Mouse (Mus musculus) layer of hippocampus, adult 18-20 months (tissue): ENCODE results near the gene Tasp1. TPM values are rescaled to one million over a fixed set of nuclear protein-coding genes. Genes with fewer than 3 reads are reported as not detected.
"Not testable (repeated sequence)": the region's sequence is repeated elsewhere in the genome, so short reads cannot be mapped to it uniquely, and the experiment has no call there.

Experiments used
- DNase-seq, 2 experiments: peaks; one replicate each; pipeline ENCODE4 v3.0.0; 2022; ENCODE audit warnings: low spot score in 2 of 2
- total RNA-seq, 2 experiments: library from RNA; stranded (reverse); gene quantifications; 2 replicates each; pipeline ENCODE4 v1.2.3; 2021

Gene Tasp1
- total RNA-seq, 2 experiments from 2014 or later = 30.5 to 31.8 TPM

DNA sequence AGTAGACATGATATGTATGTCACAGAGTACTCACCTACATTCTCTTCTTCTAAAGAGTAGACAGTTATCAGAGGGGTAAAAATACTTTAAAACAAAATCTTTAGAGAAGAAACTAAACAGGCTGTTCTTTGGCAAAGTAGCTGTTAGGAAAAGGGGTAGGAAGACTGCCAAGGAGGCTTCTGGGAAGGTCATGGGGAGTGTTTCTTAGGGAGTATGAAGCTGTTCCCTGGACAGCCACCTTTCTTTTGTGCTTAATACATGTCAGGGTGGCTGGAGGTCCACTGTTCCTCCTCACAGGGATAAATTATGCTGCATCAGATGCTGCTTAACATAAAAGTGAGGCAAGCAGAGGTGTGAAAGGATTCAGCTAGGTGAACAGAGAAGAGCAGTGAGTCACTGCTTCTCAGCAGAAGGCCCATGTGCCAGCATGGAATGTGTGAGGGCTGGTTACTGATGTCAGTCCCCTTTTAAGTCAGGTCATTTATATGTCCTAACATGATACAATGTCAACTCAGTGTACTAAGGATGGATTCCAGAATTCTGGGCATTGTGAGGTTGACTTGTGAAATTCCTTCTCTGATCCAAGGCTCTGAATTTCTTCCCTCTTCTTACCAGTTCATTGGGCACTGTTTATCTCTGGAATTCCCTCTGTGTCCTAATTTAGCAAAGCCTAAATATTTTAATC, 175.1 kb downstream of the Tasp1 start:
- DNase-seq = no peak

DNA sequence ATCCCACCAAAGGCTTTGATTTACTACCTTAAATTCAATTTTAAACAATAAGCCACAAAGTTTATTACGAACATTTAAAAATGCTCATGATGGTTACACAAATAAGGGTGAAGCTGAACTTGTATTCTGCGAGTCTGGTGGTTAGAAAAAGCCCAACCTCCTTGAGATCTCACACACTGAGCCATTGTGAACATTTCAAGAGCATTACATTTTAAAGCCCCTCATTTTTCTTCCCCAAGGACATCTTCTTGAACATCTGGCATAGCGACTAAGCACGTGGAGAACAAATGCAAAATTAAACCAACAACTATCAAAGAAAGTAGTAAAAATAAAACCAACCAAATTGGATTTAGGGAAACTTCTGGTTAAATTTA, 182.4 kb downstream of the Tasp1 start:
- no peak for DNase-seq

DNA sequence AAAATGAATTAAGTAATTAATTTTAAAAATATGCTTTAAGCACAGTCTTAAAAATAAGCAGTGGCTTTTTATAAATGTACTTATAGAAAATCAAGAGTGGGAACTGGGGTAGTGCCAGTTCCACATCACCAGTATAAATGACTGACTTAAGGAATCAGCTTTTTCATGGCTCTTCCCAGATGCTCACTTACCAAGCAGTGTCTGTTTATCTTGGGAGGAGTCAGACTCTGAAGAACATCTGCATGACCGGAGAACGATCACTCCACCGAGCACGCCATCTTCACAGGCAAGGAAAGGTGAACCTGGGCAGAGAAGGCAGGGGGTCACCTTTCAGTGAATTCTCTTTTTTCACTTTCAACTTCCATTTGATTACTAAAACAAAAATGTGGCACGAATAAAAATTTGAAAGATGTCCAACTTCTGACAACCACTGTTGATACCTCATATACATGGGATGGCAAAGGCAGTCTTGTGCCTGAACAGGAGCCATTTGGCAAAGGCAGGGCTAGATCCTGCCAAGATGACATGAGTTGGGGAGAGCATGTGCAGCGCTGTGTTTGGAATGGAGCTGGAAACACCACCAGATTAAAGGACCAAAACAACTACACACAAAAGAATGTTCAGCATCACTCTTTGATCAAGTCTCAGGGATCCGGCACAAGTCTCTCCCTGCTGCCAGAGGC, 182.9 kb downstream of the Tasp1 start:
- peak; percentile 41 to 73 for DNase-seq

DNA sequence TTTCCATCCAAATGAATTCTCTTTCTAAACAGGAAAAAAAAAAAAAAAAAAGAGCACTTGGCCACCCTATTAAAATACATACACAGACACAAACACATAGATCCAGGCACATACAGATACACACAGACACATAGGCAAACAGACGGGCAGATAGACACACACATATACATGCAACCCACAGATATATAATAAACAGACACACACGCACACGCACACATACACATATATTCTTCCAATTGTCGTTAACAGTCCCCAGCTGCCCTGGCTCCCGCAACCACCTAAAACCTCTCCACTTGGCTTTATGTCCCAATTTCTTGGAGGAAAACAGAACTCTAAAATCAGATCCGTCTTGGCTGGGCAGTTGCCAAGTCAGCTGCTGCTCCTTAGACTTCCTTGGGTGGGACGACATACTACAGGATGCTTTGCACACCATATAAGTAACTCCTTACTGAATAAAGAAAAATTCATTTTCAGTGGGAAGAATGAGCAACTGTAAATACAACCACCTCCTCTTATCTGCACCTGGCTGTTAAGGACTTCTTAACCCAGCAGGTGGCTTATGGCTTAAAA, 188.5 kb downstream of the Tasp1 start:
- no peak for DNase-seq

DNA sequence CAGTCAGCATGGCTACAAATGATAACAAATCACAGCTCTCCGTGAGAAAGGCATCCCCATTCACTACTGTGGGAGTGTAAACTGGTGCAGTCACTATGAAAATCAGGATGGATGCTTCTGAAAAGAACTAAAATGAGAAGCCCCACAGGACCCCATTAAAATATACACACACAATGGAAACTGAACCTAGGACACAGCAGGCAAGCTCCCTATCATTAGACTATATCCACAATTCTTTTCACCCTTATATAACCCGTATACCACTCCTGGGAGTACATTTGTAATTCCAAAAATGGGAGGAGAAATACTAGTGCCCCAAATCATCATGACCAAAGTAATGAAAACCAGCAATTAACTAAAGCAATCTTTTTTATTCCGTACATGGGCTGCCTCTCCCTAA, 190.7 kb downstream of the Tasp1 start:
- no peak for DNase-seq

DNA sequence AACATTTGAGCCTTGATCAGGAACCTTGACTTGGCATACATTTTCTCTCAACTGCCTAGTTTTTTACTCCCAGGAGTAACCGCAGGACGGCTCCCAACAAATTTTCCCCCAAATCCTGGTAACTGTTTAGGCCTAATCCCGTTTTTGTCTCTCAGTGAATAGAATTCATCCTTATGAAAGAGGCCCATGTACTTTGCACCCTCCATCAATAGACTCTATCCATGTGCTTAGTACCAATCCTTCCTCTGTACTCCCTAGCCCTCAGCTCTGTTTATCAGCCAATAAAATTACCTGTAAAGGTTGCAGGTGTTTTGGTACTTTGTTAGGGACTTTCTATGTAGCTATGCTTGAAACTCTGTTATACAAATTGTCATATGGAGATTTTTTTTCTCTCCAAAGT, 192.4 kb downstream of the Tasp1 start:
- no peak for DNase-seq

DNA sequence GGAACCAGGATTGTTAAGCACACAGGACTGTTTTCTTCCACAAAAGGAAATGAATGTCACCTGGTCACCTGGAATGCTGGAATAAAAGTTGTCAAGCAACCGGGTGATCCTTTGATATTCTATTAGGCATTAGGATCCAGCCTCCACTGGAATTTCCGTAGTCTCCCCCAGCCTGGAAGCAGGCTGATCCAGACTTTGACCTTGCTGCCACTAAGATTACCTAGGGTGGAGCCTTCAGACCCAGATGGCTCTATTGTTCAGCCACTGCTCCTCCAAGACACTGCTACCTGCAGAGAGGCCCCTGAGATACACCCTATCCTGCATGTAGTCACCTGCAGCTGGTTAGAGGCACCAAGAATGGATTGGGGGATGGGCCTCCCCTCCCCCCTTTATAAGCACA, 192.8 kb downstream of the Tasp1 start:
- no peak for DNase-seq

DNA sequence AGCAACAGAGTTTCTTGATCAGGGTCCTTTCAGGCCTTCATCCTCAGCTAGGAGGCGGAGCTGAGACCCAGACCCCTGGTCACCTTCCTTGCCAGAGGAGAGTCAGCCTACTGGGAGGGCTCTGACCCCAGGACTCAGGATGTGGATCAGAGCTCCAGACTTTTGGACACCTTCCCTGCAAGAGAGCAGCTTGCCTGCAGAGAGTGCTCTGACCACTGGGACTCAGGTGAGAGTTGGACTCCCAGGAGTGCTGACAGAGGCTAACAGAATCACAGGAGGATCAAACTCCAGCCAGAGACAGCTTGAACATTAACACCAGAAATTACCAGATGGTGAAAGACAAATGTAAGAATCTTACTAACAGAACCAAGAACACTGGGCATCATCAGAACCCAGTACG, 197.5 kb downstream of the Tasp1 start:
- not testable (repeated sequence) for DNase-seq

DNA sequence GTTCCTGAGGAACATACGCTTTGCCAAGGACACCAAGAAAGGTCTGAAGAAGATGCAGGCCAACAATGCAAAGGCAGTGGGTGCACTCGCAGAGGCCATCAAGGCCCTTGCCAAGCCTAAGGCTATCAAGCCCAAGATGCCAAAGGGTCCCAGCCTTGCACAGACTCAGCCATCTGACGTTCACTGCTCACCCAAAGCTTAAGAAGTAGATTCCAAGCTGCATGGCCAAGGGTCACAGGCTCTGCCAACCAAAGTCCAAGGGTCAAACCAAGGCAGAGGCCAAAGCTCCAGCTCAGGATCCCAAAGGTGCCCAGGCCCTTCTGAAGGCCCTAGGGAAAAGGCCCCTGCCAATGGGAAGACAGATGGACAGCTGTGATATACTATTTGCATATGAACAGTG, 203.2 kb downstream of the Tasp1 start:
- not testable (repeated sequence) for DNase-seq

DNA sequence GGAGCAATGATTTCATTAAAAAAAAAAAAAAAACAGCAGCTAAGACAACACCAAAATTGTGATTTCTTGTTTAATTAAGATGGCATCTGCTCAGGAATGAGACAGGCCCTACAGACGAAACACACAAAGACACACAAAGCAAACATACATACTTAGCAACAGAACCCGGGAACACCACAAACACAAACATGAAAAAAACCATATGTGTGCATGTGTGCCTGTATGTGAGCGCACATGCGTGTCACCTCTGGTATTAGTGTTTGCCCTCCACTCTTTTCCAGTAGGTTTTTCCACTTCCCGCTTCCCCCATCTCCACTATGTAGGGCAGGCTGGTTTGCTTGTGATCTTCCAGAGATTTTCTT, 206.5 kb downstream of the Tasp1 start:
- no peak for DNase-seq

DNA sequence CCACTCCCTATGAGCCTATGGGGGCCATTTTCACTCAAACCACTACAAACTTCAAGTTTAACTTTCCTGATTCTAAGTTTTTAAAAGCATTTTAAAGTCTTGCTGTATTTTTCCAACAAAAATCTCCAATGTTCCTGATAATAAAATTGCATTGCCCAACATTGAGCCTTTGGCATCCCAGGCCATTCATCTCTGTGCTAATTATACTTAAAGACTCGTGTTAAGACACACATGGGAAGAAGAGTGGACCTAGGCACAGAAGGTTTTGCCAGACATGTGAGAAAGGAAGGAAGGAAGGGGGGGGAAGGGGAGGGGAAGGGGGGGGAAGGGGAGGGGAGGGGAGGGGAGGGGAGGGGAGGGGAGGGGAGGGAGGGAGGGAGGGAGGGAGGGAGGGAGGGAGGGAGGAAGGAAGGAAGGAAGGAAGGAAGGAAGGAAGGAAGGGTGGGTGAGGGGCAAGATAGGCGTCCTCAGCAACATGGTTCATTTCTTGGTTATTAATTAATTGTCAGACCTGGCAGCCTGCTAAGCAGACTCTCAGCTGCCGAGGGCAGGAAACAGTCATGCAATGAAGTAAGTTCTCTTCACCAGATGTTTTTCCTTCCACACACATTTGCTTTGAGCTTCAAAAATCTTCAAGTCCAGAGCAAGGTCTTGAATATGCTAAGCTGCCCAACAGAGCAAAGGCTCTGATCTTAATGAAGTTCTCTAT, 207.0 kb downstream of the Tasp1 start:
- no peak for DNase-seq

DNA sequence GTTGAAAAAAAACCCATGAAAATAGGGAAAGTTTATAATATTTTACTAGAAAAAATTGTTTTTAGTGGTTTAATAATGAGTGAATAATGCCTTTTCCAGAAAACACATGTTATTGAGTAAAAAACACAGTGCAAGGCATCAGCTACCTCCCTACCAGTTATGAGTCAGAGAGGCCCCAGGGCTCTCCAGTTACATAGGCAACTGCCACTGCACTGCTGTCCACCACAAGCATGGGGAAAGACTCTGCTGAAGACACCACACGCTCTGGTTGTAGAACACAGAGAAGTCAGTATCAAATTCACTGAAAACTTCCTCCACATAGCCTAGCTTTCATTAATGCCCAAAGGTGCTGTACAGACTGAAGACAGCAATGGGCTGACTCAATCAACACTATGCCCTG, 217.0 kb downstream of the Tasp1 start:
- DNase-seq = no peak

DNA sequence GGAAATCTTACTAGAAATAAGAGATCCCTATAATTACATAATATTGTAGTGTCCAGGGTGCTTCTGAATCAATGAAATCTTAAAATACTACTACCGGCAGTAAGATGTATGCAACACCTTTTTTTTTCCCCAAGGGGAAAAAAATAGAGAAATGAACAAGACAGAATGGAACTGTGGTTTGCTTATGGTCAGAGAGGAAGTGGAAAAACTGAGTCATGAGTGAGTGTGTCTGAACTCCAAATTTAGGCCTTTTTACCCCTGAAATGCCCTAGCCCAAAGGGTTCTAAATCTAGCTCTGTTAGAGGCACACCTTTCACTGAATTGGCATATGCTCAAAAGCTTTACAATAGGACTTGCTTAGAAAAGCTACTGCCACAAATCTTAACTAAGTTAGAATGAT, 225.2 kb downstream of the Tasp1 start:
- no peak for DNase-seq

DNA sequence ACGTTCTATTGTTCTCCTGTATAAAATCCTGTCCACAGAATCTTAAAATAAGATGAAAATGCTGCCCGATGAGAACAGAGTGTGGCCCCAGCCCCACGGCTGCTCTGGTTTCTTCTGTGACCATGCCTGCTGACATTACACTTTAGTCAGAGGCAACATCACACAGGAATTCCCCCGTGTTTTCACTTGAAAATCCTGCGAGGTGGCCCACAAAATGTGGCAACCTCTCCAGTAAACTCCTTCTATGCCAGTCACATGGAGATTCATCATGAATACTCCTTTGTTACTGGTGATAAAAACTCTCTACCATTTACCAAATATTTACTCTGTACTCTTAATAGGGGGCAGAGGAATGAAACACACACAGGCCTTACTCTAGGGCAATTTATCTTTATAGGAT, 225.7 kb downstream of the Tasp1 start:
- DNase-seq = no peak

DNA sequence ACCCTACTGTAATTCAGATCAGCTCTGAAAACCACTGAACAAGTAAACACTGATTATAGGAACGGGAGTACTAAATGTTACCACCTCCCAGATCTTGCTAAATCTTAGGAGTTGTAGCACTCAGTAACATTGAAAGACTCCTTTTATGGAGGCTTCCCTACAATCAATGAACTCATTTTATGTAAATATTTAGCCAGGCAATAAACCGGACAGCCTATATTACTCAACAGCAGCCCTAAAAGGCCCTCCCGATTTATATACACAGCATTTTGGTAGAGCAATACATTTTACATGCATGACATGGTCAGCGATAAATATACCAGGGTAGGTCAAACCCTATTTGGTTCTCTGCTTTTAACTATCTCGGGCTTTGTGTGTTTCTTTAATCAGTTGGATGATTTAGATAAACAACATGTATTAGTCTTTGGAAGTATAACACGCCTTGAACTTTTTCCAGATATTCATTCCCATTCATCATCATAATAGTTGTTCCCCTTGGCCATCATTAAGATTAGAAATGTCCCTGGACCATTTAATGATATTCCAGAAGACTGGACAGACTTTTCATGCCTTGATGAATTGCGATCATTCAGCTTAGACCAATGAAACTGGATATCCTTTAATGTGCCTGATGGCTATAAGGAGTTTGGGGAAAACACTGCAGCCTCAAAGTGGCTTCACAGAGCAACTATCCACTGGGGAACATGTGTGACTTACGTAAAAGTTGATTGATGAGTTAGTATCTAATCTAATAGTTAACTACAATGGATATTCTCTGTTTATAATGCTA, 244.8 kb downstream of the Tasp1 start:
- DNase-seq = no peak

DNA sequence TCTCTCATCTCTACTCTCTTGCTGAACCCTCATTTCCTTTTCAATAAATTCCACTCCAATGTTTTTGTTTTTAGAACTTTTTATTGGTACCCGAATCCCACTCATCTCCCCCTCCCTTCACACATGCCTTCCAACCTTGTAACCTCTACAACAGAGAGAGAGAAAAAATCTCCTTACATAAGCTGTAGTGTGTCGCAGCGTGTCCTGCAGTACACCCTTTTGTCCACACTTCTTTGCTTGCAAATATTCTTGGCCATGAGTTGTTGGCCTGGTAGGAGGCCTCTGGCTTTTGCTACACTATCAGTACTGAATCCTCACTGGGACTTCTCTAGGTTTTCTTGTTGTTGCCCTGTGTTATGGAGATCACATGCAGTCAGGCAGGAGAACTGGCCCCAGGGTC, 249.3 kb downstream of the Tasp1 start:
- DNase-seq = no peak

DNA sequence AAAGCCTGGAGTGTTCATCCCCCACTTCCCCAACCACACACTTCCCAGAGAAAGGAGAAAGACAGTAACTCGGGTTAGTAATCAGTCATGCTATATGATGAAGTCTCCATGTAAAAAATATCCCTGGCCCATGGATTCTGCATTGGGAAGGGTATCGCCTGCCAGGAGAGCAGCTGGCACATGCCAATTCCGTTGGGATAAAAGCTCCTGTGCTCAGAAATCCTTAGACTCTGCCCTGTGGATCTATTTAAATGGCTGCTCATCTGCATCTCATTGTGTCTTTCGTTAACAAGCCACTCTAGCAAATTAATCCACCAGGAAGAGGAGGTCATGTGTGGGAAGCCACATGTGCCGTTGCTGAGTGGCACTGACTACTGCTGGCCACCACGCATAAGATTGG, 258.7 kb downstream of the Tasp1 start:
- no peak for DNase-seq

DNA sequence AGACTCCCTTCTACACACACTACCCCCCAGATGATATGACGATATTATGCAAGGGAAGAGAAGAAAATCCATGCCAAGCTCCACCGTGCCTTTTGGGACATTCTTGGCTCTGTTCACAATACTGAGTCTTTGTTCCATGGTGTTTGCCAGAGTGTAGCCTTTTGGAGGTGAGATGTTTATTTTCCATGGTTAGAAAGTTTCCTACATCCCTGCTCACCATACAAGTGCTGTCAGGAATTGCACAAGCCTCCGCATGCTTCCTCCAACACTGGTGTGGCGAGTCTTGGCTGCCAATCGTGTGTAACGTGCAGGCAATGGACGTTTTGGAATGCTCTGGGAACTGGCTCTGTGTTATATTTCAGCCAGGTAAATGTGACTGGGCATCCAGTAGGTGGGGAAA, 262.6 kb downstream of the Tasp1 start:
- no peak for DNase-seq

DNA sequence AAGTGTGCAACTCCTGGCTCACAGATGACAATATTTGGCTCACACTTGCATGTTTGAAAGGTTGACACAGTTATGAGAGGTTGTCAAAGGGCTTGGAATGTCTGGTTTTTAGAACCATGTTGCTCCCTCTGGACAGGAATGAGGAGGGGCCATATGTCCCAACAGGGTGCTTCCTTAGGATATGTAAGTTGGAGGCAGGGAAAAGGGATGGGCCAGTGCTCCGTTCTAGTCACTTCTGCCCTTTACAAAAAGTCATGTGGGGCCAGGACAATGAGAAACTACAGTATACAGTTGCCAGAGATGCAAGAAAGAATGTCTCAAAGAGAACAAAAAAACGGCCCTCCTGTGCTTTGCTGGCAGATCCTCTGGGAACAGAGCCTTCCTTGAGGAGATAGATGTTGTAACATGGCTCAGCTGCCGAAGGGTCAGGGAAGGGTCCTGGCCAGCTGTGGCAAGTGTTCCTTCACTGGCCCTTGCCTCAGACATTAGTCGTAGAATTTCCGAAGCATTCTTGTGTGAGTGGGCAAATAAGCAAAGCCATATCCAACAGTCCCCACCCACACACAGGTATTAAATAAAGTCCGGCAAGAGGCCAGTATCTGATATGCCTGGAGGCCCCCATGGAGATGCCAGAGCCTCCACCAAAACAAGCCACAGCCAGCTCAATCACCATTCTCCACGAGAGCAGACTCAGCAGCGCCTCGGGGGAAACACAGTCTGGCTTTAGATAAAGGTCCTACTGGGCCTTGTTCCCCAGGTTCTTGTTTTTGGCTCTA, 274.1 kb downstream of the Tasp1 start:
- no peak for DNase-seq

DNA sequence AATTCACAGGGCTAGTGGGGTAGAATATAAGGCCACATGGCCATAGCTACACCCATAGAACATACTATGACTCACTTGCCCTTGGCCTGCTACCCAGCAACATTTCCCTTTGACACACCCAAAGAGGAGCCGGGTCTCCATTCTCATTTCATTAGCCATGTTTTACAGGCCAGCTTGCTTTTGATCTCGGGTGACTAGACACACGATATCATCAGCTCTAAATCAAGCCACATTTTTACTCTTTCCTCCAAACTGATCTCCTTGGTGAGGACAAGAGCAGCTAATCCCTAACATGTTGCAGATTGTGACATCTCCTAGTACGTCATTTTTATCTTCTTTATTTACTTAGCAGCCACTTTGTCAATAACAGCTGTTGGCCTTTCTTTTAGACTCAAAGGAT, 277.9 kb downstream of the Tasp1 start:
- no peak for DNase-seq

DNA sequence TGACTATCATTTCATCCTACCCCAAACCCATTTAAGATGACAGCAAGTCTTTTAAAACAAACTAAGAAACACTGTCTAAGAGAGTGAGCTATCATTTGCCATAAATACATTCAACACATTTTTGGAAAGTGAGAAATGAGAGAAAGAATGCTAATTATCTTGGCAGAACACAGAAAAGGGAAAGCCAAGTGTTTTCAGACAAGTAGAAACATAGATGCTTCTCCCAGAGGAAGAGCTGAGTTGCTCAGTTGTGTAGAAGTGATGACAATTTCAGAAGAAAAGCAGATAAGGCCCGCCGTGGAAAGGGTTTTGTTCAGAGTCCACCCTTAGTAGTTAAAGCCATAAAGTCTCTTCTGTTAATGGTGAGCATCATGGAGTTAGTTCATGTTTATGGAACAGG, 281.7 kb downstream of the Tasp1 start:
- DNase-seq = no peak
